Mouse (Mus musculus) kidney, embryonic 16.5 days (tissue): Measurements from ENCODE around the gene Thra. TPM values are rescaled to one million over a fixed set of nuclear protein-coding genes. Genes with fewer than 3 reads are reported as not detected.
A peak's percentile ranks its signal among the peaks of the same experiment; 100 is the strongest.

Source experiments
- ATAC-seq: fragments of 200-750 bp; cut with Nextera tagmentation; 2 replicates; pipeline ENCODE4 v1.8.0; 2017; ENCODE audit warnings: moderate TSS enrichment; ENCODE audit not compliant: low FRiP score, low TSS enrichment
- H3K27ac ChIP-seq: fragments of 300-500 bp; sonication (generic); 2 replicates; pipeline ENCODE4 v1.5.1; 2014; ENCODE audit warnings: low read length
- H3K27me3 ChIP-seq: fragments of 300-500 bp; sonication (generic); 2 replicates; pipeline ENCODE4 v1.6.1; 2014; ENCODE audit warnings: low read length, control low read depth, mixed read lengths; ENCODE audit not compliant: insufficient read depth
- H3K36me3 ChIP-seq: fragments of 300-500 bp; sonication (generic); 2 replicates; pipeline ENCODE4 v1.6.1; 2014; ENCODE audit warnings: low read length, control low read depth, mixed read lengths; ENCODE audit not compliant: insufficient read depth
- H3K4me1 ChIP-seq: fragments of 300-500 bp; sonication (generic); 2 replicates; pipeline ENCODE4 v1.6.1; 2014; ENCODE audit warnings: low read length, control low read depth, mixed read lengths; ENCODE audit not compliant: insufficient read depth
- H3K4me2 ChIP-seq: fragments of 300-500 bp; sonication (generic); replicated peaks from 2 replicates; pipeline ENCODE4 v1.6.1; 2014; ENCODE audit warnings: low read depth, low read length
- H3K4me3 ChIP-seq: fragments of 300-500 bp; sonication (generic); 2 replicates; pipeline ENCODE4 v1.5.1; 2014; ENCODE audit warnings: mild to moderate bottlenecking, low read length
- H3K9ac ChIP-seq: fragments of 300-500 bp; sonication (generic); replicated peaks from 2 replicates; pipeline ENCODE4 v1.6.1; 2014; ENCODE audit warnings: low read length
- H3K9me3 ChIP-seq: fragments of 300-500 bp; sonication (generic); 2 replicates; pipeline ENCODE4 v1.6.1; 2016; ENCODE audit warnings: low read length, control low read depth
- WGBS: fragments of 180-500 bp; shearing (Covaris S2); extraction: QIAGEN DNeasy Blood & Tissue Kit; methylation state at CpG from one replicate; pipeline ENCODE4 v1.1.7; 2014; 5-methylcytosine and 5-hydroxymethylcytosine counted together
- polyA plus RNA-seq: library from polyadenylated mRNA; unstranded; fragments of >200 nt; fragmentation: Nextera tagmentation; extraction: Ambion mirVana; gene quantifications from 2 replicates; pipeline ENCODE4 v1.2.1, GENCODE M21; 2015

The Thra gene
- polyA plus RNA-seq, 1 experiment from 2014 or later: 24.4 TPM

DNA sequence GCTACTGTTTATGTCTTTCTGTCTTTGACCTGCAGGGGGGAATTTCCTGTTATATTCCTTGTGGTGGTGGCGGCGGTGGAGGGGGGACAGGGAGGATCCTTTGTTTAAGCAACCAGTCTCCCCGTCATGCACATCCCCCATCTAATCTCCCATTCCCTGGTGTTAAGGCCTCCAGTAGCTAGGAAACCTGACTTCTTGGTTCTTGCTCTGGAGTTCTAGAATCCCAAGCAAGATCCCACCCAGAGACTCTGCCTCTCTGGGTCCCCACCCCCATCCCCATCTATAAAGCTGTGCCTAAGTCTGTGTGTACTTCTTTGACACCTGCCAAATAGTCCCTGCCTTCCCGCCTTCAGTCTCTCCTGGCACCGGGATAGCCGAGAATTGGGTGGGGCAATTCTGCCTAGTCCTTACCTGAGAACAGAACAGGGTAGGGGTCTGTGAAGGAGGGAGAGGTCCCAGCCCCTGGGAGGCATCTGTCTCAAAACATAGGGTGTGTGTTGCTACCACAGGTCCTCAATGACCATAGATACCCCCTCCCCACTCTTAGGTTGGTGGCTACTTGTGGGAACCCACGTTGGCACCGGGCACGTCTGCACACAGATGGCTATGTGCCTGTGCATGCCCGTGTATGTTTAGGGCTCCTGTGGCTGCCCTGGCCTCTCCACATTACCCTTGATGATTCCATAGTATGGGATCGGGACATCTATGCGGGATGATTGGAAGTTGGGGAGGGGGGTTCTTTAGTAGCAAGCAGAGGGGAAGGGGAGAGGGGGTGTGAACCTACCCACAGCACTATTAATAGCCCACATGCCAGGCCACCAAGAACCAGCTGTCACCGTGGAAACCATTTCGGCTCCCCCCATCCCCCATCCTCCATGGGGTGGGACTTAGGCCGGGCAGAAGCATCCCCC, 8.3 kb downstream of the Thra start:
- peaks cover 96% of the 10 kb centered on the region for H3K4me1 ChIP-seq
- peak overlapping the region; percentile 21 for H3K4me2 ChIP-seq
- H3K27ac ChIP-seq: peak overlapping the region; percentile 71; the same call in 1 of the 2 replicates
- no peak for ATAC-seq
- peaks cover 5% of the 10 kb centered on the region; the same call in 1 of the 2 replicates for H3K36me3 ChIP-seq
- H3K4me3 ChIP-seq: no peak overlapping the region
- WGBS: 35% methylated on average over 15 of the region's 15 CpGs
- H3K27me3 ChIP-seq: no peaks in the 10 kb centered on the region
- H3K9me3 ChIP-seq: no peaks in the 10 kb centered on the region
- H3K9ac ChIP-seq: peak overlapping the region; percentile 3; the same call in 1 of the 2 replicates

- peak overlapping the region; percentile 10; the same call in 1 of the 2 replicates for H3K9ac ChIP-seq
- H3K4me3 ChIP-seq: no peak overlapping the region
- 46% methylated on average over 5 of the region's 5 CpGs for WGBS
- H3K9me3 ChIP-seq: no peaks in the 10 kb centered on the region
- no peaks in the 10 kb centered on the region for H3K27me3 ChIP-seq
- H3K36me3 ChIP-seq: peaks cover 10% of the 10 kb centered on the region; the same call in 1 of the 2 replicates
- H3K27ac ChIP-seq: peak overlapping the region; percentile 85
- no peak for ATAC-seq
- H3K4me1 ChIP-seq: peaks cover 95% of the 10 kb centered on the region
- no peak overlapping the region for H3K4me2 ChIP-seq
Measured at GRCm38 (mm10) chr11:98749716-98750115, 9.3 kb downstream of the Thra start.

- H3K27ac ChIP-seq: peak overlapping the region; percentile 85
- H3K27me3 ChIP-seq: no peaks in the 10 kb centered on the region
- H3K9ac ChIP-seq: peak overlapping the region; percentile 46
- peaks cover 10% of the 10 kb centered on the region; the same call in 1 of the 2 replicates for H3K36me3 ChIP-seq
- H3K9me3 ChIP-seq: no peaks in the 10 kb centered on the region
- WGBS: 22% methylated on average over 15 of the region's 17 CpGs
- peak overlapping the region; percentile 34 for H3K4me2 ChIP-seq
- H3K4me3 ChIP-seq: no peak overlapping the region
- peak; percentile 13 for ATAC-seq
- H3K4me1 ChIP-seq: peaks cover 90% of the 10 kb centered on the region
Measured at GRCm38 (mm10) chr11:98750351-98751201, 10.1 kb downstream of the Thra start.

DNA sequence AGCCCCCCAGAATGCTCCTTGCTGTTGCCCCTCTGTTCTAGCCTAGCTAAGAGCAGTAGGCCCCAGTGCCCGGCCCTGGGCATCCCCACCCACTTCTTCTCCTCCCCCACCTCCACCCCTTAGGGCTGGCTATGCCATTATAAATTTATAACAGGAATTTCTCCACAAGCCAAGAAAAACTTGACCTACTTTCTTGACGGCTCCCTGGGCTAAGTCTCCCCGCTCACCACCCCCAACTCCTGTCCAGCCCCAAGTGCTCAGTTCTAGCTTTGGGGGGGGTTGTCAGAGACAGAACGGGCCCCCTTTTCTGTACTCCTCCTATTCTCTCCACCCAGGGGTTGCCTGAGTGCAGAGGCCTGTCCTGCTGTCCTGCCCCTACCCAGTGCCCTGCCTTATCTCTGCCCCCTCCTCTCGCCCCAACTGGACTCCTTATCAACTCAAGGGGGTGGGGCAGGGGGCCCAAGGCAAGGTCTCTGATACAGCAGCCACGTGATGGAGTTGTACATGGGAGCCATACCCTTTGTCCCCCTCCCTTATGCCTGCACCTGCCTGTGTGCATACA, 10.9 kb downstream of the Thra start:
- Histone ChIP-seq H3K9ac (peak overlapping the region; percentile 46), H3K4me3 (no peak overlapping the region), H3K27ac (peak overlapping the region; percentile 85), H3K9me3 (no peaks in the 10 kb centered on the region), H3K4me1 (peaks cover 83% of the 10 kb centered on the region), H3K36me3 (peaks cover 15% of the 10 kb centered on the region; the same call in 1 of the 2 replicates), H3K27me3 (no peaks in the 10 kb centered on the region), H3K4me2 (peak overlapping the region; percentile 34)
- peak; percentile 25 for ATAC-seq
- 32% methylated on average over 6 of the region's 6 CpGs for WGBS

DNA sequence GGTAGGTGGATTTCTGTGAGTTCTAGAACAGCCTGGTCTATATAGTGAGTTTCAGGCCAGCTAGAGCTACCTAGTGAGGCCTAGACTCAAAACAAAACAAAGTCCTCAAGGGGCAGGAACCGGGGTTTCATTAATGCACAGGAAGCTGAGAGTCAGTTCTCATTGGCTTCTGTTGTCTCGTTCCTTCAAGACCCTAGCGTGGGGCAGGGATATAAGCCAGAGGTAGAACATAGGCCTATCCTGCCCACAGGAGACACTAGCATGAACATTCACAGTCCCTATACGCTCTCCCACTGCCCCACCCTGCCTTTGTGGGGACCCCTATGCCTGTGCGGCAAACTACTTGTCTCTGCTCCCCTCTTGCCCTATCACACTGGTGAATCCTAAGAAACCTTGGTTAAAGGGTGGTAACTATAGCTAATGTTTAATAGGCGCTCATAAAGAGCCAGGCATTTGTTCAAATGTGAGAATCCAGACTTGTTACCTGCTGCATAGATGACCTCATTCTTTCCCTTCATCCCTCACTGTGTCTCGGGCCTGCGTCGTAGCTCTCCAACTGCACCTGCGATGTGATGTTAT, 12.2 kb downstream of the Thra start:
- Histone ChIP-seq H3K4me2 (no peak overlapping the region), H3K9me3 (no peaks in the 10 kb centered on the region), H3K9ac (peak overlapping the region; percentile 36), H3K27me3 (no peaks in the 10 kb centered on the region), H3K4me1 (peaks cover 71% of the 10 kb centered on the region), H3K36me3 (peaks cover 20% of the 10 kb centered on the region; the same call in 1 of the 2 replicates), H3K27ac (peak overlapping the region; percentile 85), H3K4me3 (no peak overlapping the region)
- 76% methylated on average over 10 of the region's 10 CpGs for WGBS
- ATAC-seq: no peak

GRCm38 (mm10) chr11:98753264-98753663, 12.8 kb downstream of the Thra start:
- H3K27me3 ChIP-seq: no peaks in the 10 kb centered on the region
- H3K4me2 ChIP-seq: no peak overlapping the region
- no peak overlapping the region for H3K4me3 ChIP-seq
- 97% methylated on average over 5 of the region's 5 CpGs for WGBS
- no peak for ATAC-seq
- no peaks in the 10 kb centered on the region for H3K9me3 ChIP-seq
- peaks cover 20% of the 10 kb centered on the region for H3K36me3 ChIP-seq
- no peak overlapping the region for H3K9ac ChIP-seq
- 0 out of 2 replicates have a peak overlapping the region, but pooled peaks have one; percentile 24 for H3K27ac ChIP-seq
- peaks cover 65% of the 10 kb centered on the region for H3K4me1 ChIP-seq

- peak overlapping the region; percentile 62 for H3K27ac ChIP-seq
- 62% methylated on average over 9 of the region's 9 CpGs for WGBS
- peaks cover 55% of the 10 kb centered on the region for H3K4me1 ChIP-seq
- H3K36me3 ChIP-seq: peaks cover 24% of the 10 kb centered on the region
- no peaks in the 10 kb centered on the region for H3K9me3 ChIP-seq
- no peak for ATAC-seq
- H3K4me2 ChIP-seq: 0 out of 2 replicates have a peak overlapping the region, but pooled peaks have one; percentile 0
- no peak overlapping the region for H3K4me3 ChIP-seq
- H3K27me3 ChIP-seq: no peaks in the 10 kb centered on the region
- H3K9ac ChIP-seq: peak overlapping the region; percentile 29; the same call in 1 of the 2 replicates
Measured at GRCm38 (mm10) chr11:98754151-98754620, 13.7 kb downstream of the Thra start.

- 26% methylated on average over 7 of the region's 7 CpGs for WGBS
- Histone ChIP-seq H3K4me3 (no peak overlapping the region), H3K4me1 (peaks cover 50% of the 10 kb centered on the region), H3K36me3 (peaks cover 24% of the 10 kb centered on the region), H3K4me2 (no peak overlapping the region), H3K9me3 (no peaks in the 10 kb centered on the region), H3K9ac (peak overlapping the region; percentile 29; the same call in 1 of the 2 replicates), H3K27ac (peak overlapping the region; percentile 62), H3K27me3 (no peaks in the 10 kb centered on the region)
- ATAC-seq: peak; percentile 40; the same call in 1 of the 2 replicates
Measured at GRCm38 (mm10) chr11:98754621-98755181, 14.3 kb downstream of the Thra start.
